Mouse (Mus musculus) frontal cortex, postnatal 25 days (tissue): ENCODE results near the gene Gm7682.
"Not testable (repeated sequence)": the region's sequence is repeated elsewhere in the genome, so short reads cannot be mapped to it uniquely, and the experiment has no call there.

Experiments
- DNase-seq, 2 experiments: peaks; one replicate each; pipeline ENCODE4 v3.0.0; 2022; ENCODE audit warnings: low spot score in 2 of 2

Gene Gm7682

DNA sequence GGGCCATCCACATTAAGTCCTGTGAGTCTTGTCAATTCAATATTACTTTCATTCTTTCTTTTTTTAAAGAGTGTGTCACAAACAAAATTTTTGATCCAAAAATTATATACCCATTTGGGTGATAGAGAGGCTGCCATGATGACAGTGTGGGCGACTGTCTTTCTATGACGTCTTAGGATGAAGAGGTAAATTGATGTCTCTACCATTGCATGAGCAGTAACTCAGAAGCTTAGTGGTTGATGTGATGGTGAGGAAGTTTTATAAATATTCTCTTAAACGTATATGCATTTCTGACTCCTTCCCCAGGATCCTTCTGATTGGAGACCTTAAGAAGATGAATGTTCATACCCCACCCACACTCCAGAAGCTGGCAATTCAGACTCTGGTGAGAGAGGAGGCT is at the start of gene Gm7682:
Gene Gm7682, plus strand, starts transcription at position 301 of the 400 bp plus-strand sequence.
- not testable (repeated sequence) for DNase-seq
